Mouse (Mus musculus) common myeloid progenitor, adult 5-6 weeks (primary cell): ENCODE measurements around the gene Rab23. TPM values are rescaled to one million over a fixed set of nuclear protein-coding genes. Genes with fewer than 3 reads are reported as not detected.
A peak's percentile ranks its signal among the peaks of the same experiment; 100 is the strongest.

Source experiments
- ATAC-seq: replicated peaks from 2 replicates; pipeline ENCODE4 v1.8.0; 2016; ENCODE audit warnings: low read depth, mild to moderate bottlenecking, moderate TSS enrichment, inconsistent platforms; ENCODE audit not compliant: poor library complexity, severe bottlenecking
- total RNA-seq: library from RNA; stranded (forward); fragments of 200-1000, 187-1606 nt; gene quantifications from 2 replicates; pipeline ENCODE4 v1.2.3, GENCODE M21; 2017

The Rab23 gene
- total RNA-seq: 3.7 and 4.3 TPM in 2 replicates

- ATAC-seq: peak; percentile 87
Measured at GRCm38 (mm10) chr1:33719733-33720225, at the start of gene Rab23. Rab23 (plus strand) TSS chr1:33719887.

GRCm38 (mm10) chr1:33670164-33670616, 49.5 kb upstream of the Rab23 start:
- ATAC-seq: peak; percentile 76

- ATAC-seq: no peak
Measured at GRCm38 (mm10) chr1:33671441-33671840, 48.2 kb upstream of the Rab23 start.

GRCm38 (mm10) chr1:33672083-33672482, 47.6 kb upstream of the Rab23 start:
- no peak for ATAC-seq

- peak; percentile 34; the same call in 1 of the 2 replicates for ATAC-seq
Measured at GRCm38 (mm10) chr1:33672514-33672913, 47.2 kb upstream of the Rab23 start.

- ATAC-seq: no peak
Measured at GRCm38 (mm10) chr1:33673158-33673960, 46.3 kb upstream of the Rab23 start.

GRCm38 (mm10) chr1:33680435-33680834, 39.3 kb upstream of the Rab23 start:
- no peak for ATAC-seq

GRCm38 (mm10) chr1:33680890-33681289, 38.8 kb upstream of the Rab23 start:
- no peak for ATAC-seq

- ATAC-seq: peak; percentile 96
Measured at GRCm38 (mm10) chr1:33684459-33684858, 35.2 kb upstream of the Rab23 start.

GRCm38 (mm10) chr1:33688810-33689209, 30.9 kb upstream of the Rab23 start:
- no peak for ATAC-seq

- no peak for ATAC-seq
Measured at GRCm38 (mm10) chr1:33689446-33690086, 30.1 kb upstream of the Rab23 start.

GRCm38 (mm10) chr1:33690087-33690448, 29.6 kb upstream of the Rab23 start:
- ATAC-seq: no peak

- no peak for ATAC-seq
Measured at GRCm38 (mm10) chr1:33693893-33694292, 25.8 kb upstream of the Rab23 start.

- no peak for ATAC-seq
Measured at GRCm38 (mm10) chr1:33696016-33696415, 23.7 kb upstream of the Rab23 start.

- ATAC-seq: no peak
Measured at GRCm38 (mm10) chr1:33701244-33701643, 18.4 kb upstream of the Rab23 start.

GRCm38 (mm10) chr1:33709615-33710014, 10.1 kb upstream of the Rab23 start:
- ATAC-seq: peak; percentile 56

GRCm38 (mm10) chr1:33712026-33712425, 7.7 kb upstream of the Rab23 start:
- no peak for ATAC-seq

GRCm38 (mm10) chr1:33714796-33715195, 4.9 kb upstream of the Rab23 start:
- no peak for ATAC-seq

- ATAC-seq: no peak
Measured at GRCm38 (mm10) chr1:33717636-33718035, 2.1 kb upstream of the Rab23 start.

GRCm38 (mm10) chr1:33720231-33720630, 544 bp downstream of the Rab23 start:
- ATAC-seq: no peak; the same call in 1 of the 2 replicates

GRCm38 (mm10) chr1:33721020-33721419, 1.3 kb downstream of the Rab23 start:
- no peak for ATAC-seq
